Mouse (Mus musculus): ENCODE data around the gene Olfr1132. TPM values are rescaled to one million over a fixed set of nuclear protein-coding genes. Genes with fewer than 3 reads are reported as not detected.

The Olfr1132 gene
- not detected for polyA plus RNA-seq (2015; fragmentation: Illumina TruSeq; extraction: RNeasy Lipid Tissue Mini Kit (QIAGEN cat#74804); ENCODE audit: low read depth, low replicate concordance)

DNA sequence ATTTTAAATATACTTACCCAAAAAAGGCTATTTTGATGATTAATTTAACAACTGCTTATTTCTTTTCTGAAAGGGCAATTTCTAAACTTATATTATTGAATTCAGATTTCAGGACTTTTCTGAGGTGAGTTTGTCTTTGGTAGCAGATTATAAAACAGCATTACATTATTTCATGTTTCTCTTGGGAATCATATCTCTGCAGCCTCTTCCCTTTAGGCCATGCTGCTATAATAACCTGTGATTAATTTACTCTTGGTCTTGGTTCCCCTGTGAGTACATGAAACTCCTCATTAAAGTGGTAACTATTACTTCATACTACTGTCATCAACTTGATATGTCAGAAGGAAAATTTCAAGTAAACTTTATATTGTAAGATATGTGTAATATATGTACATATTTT lies at the start of gene Olfr1132:
Gene Olfr1132 (minus strand): TSS at position 101 of the 400 bp plus-strand sequence.

DNA sequence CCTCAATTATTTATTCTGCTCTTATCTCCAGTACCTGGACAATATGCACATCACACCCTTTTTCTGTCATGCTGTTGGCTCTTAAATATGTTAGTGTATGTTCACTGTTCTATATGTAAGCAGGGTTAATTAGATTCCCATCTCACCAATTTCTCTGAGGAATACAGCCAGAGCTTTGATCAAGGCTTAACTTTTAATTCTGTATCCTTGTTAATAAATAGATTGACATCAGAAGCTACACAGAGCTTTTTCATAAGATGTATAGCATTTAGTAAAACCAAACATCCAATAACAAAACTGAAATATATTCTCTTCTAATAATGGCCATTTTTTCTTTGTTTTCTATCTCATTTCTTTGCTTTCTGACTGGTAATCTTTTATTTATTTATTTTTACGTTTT lies 36.2 kb upstream of the Olfr1132 start, which contains the start of gene Olfr1135:
Gene Olfr1135 (minus strand): TSS at position 101 of the 400 bp plus-strand sequence.

DNA sequence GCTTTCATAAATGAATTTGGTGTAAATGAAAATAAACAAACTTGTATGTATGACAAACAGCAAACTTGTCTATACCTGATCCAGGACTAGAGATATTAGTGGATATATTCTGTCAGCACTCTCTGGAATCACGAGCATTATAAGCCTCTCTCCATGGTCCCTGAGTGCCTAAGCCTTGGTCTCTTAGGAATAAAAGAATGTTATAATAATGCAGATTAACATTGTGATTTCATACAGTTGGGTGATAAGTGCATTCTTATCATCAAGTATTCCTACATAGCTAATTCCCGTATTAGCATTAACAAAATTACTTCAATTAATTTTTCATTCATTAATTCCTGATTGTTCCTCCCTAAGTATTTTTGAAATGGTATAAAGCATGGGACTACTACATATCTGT lies 21.0 kb upstream of the Olfr1132 start, which contains the start of gene Olfr1134:
Gene Olfr1134 (minus strand): TSS at position 101 of the 400 bp plus-strand sequence.

DNA sequence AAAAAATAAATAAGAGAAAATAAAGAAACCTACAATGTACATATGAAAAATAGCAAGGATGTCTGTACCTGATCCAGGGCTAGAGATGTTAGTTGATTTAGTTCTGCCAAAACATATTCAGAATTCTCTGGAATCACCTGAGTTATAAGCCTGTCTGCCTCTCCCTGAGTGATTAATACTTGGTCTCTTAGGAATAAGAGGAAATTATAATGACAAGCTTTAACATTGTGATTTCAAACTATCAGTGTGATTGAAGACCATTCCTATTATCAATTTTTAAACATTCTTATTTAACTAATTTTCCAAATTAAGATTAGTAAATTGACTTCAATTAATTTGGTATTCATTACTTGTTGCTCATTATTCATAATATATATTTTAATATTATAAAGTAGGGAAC lies 9.9 kb upstream of the Olfr1132 start, which contains the start of gene Olfr1133:
Gene Olfr1133 (minus strand): TSS at position 101 of the 400 bp plus-strand sequence.

DNA sequence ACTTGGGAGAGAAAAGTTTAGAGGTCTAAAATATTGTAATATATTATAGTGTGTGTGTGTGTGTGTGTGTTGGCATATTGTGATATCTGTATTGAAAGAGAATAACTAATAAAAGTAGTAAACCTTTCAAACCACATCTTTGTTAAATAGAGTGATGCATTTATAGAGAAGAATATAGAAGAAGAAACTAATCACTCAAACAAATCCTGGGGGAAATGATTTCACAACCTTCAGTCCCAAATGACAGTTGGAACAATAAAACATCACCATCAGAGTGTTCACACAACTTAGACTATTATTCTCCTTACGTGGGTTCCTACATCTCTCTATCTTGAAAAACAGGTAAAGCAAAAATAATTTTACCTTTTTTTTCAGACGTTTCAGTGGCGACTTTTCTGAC lies 10.5 kb downstream of the Olfr1132 start, which contains the start of gene Olfr1131:
Gene Olfr1131 (plus strand): TSS at position 301 of the 400 bp plus-strand sequence.

DNA sequence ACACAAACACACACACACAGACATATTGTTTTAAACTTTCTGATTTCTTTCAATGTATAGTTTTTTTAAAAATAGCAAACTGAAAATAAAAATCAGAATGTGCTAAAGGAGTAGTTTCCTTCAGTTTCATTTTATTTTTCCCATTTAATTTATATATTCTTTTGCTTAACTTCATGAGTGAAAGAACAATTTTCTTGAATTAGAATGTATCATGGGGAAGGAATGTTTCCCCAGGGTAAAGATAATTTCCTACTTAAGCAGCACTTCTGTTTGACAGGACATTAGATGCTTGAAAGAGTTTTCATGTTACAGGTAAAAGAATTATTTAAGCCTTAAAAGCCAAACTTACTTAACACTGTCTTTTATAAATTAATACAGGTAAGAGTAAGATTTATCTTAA lies 31.4 kb downstream of the Olfr1132 start, which contains the start of gene Olfr1130:
Gene Olfr1130 (plus strand): TSS at position 301 of the 400 bp plus-strand sequence.

Other genes with a start within 250 kb of the Olfr1132 start
- not detected for gene Olfr1123, start 220.9 kb downstream of the Olfr1132 start, polyA plus RNA-seq (2015; fragmentation: Illumina TruSeq; extraction: RNeasy Lipid Tissue Mini Kit (QIAGEN cat#74804); ENCODE audit: low read depth, low replicate concordance)
- gene Olfr1124, start 207.3 kb downstream of the Olfr1132 start, polyA plus RNA-seq (2015; fragmentation: Illumina TruSeq; extraction: RNeasy Lipid Tissue Mini Kit (QIAGEN cat#74804); ENCODE audit: low read depth, low replicate concordance): not detected
- gene Olfr1126, start 183.6 kb downstream of the Olfr1132 start, polyA plus RNA-seq (2015; fragmentation: Illumina TruSeq; extraction: RNeasy Lipid Tissue Mini Kit (QIAGEN cat#74804); ENCODE audit: low read depth, low replicate concordance): not detected
- gene Pramel7, start 140.4 kb downstream of the Olfr1132 start, polyA plus RNA-seq (2015; fragmentation: Illumina TruSeq; extraction: RNeasy Lipid Tissue Mini Kit (QIAGEN cat#74804); ENCODE audit: low read depth, low replicate concordance): not detected
- gene Pramel6, start 131.0 kb downstream of the Olfr1132 start, polyA plus RNA-seq (2015; fragmentation: Illumina TruSeq; extraction: RNeasy Lipid Tissue Mini Kit (QIAGEN cat#74804); ENCODE audit: low read depth, low replicate concordance): not detected
- not detected for gene Olfr153, start 105.7 kb downstream of the Olfr1132 start, polyA plus RNA-seq (2015; fragmentation: Illumina TruSeq; extraction: RNeasy Lipid Tissue Mini Kit (QIAGEN cat#74804); ENCODE audit: low read depth, low replicate concordance)
- gene Olfr1128, start 92.0 kb downstream of the Olfr1132 start, polyA plus RNA-seq (2015; fragmentation: Illumina TruSeq; extraction: RNeasy Lipid Tissue Mini Kit (QIAGEN cat#74804); ENCODE audit: low read depth, low replicate concordance): not detected
- not detected for gene Olfr1129, start 63.6 kb downstream of the Olfr1132 start, polyA plus RNA-seq (2015; fragmentation: Illumina TruSeq; extraction: RNeasy Lipid Tissue Mini Kit (QIAGEN cat#74804); ENCODE audit: low read depth, low replicate concordance)
- gene Olfr1130, start 31.3 kb downstream of the Olfr1132 start, polyA plus RNA-seq (2015; fragmentation: Illumina TruSeq; extraction: RNeasy Lipid Tissue Mini Kit (QIAGEN cat#74804); ENCODE audit: low read depth, low replicate concordance): not detected
- gene Olfr1131, start 10.4 kb downstream of the Olfr1132 start, polyA plus RNA-seq (2015; fragmentation: Illumina TruSeq; extraction: RNeasy Lipid Tissue Mini Kit (QIAGEN cat#74804); ENCODE audit: low read depth, low replicate concordance): not detected
- gene Olfr1133, start 9.8 kb upstream of the Olfr1132 start, polyA plus RNA-seq (2015; fragmentation: Illumina TruSeq; extraction: RNeasy Lipid Tissue Mini Kit (QIAGEN cat#74804); ENCODE audit: low read depth, low replicate concordance): not detected
- gene Olfr1134, start 20.9 kb upstream of the Olfr1132 start, polyA plus RNA-seq (2015; fragmentation: Illumina TruSeq; extraction: RNeasy Lipid Tissue Mini Kit (QIAGEN cat#74804); ENCODE audit: low read depth, low replicate concordance): not detected
- not detected for gene Olfr1135, start 36.1 kb upstream of the Olfr1132 start, polyA plus RNA-seq (2015; fragmentation: Illumina TruSeq; extraction: RNeasy Lipid Tissue Mini Kit (QIAGEN cat#74804); ENCODE audit: low read depth, low replicate concordance)
- gene Olfr1136, start 56.4 kb upstream of the Olfr1132 start, polyA plus RNA-seq (2015; fragmentation: Illumina TruSeq; extraction: RNeasy Lipid Tissue Mini Kit (QIAGEN cat#74804); ENCODE audit: low read depth, low replicate concordance): not detected
- gene Olfr1137, start 75.6 kb upstream of the Olfr1132 start, polyA plus RNA-seq (2015; fragmentation: Illumina TruSeq; extraction: RNeasy Lipid Tissue Mini Kit (QIAGEN cat#74804); ENCODE audit: low read depth, low replicate concordance): not detected
- not detected for gene Olfr1138, start 102.4 kb upstream of the Olfr1132 start, polyA plus RNA-seq (2015; fragmentation: Illumina TruSeq; extraction: RNeasy Lipid Tissue Mini Kit (QIAGEN cat#74804); ENCODE audit: low read depth, low replicate concordance)
- not detected for gene Olfr1140, start 106.2 kb upstream of the Olfr1132 start, polyA plus RNA-seq (2015; fragmentation: Illumina TruSeq; extraction: RNeasy Lipid Tissue Mini Kit (QIAGEN cat#74804); ENCODE audit: low read depth, low replicate concordance)
- gene Olfr1141, start 116.5 kb upstream of the Olfr1132 start, polyA plus RNA-seq (2015; fragmentation: Illumina TruSeq; extraction: RNeasy Lipid Tissue Mini Kit (QIAGEN cat#74804); ENCODE audit: low read depth, low replicate concordance): not detected
- not detected for gene Olfr152, start 141.9 kb upstream of the Olfr1132 start, polyA plus RNA-seq (2015; fragmentation: Illumina TruSeq; extraction: RNeasy Lipid Tissue Mini Kit (QIAGEN cat#74804); ENCODE audit: low read depth, low replicate concordance)
- gene Olfr1143, start 163.1 kb upstream of the Olfr1132 start, polyA plus RNA-seq (2015; fragmentation: Illumina TruSeq; extraction: RNeasy Lipid Tissue Mini Kit (QIAGEN cat#74804); ENCODE audit: low read depth, low replicate concordance): not detected
- gene Olfr1145, start 172.3 kb upstream of the Olfr1132 start, polyA plus RNA-seq (2015; fragmentation: Illumina TruSeq; extraction: RNeasy Lipid Tissue Mini Kit (QIAGEN cat#74804); ENCODE audit: low read depth, low replicate concordance): not detected
- gene Olfr1148, start 193.0 kb upstream of the Olfr1132 start, polyA plus RNA-seq (2015; fragmentation: Illumina TruSeq; extraction: RNeasy Lipid Tissue Mini Kit (QIAGEN cat#74804); ENCODE audit: low read depth, low replicate concordance): not detected
- gene Olfr1150-ps1, start 206.5 kb upstream of the Olfr1132 start, polyA plus RNA-seq (2015; fragmentation: Illumina TruSeq; extraction: RNeasy Lipid Tissue Mini Kit (QIAGEN cat#74804); ENCODE audit: low read depth, low replicate concordance): not detected
- gene Olfr1151, start 218.3 kb upstream of the Olfr1132 start, polyA plus RNA-seq (2015; fragmentation: Illumina TruSeq; extraction: RNeasy Lipid Tissue Mini Kit (QIAGEN cat#74804); ENCODE audit: low read depth, low replicate concordance): not detected
- not detected for gene Olfr1152, start 229.0 kb upstream of the Olfr1132 start, polyA plus RNA-seq (2015; fragmentation: Illumina TruSeq; extraction: RNeasy Lipid Tissue Mini Kit (QIAGEN cat#74804); ENCODE audit: low read depth, low replicate concordance)

Measured in brain, adult 10 weeks (tissue).